Mouse (Mus musculus) embryonic stem cell, embryonic (primary cell): ENCODE results near the gene BC049762.

Source experiments
- CTCF ChIA-PET, 4 experiments: fragments of 300-600 bp in 2 of 4; fragments of 350-600 bp in 2 of 4; sonication (Branson Sonifier 250); formaldehyde crosslinking; loops; one replicate each; lab custom pipeline; 2022; ENCODE audit warnings: inconsistent platforms in 2 of 4; lab: Charles Lee
- POLR2A ChIA-PET, 4 experiments: fragments of 300-600 bp in 2 of 4; fragments of 350-600 bp in 2 of 4; sonication (Branson Sonifier 250); formaldehyde crosslinking; loops; one replicate each; lab custom pipeline; 2022; ENCODE audit warnings: antibody characterized with exemption in 4 of 4, inconsistent platforms in 1 of 4; lab: Charles Lee

Gene BC049762

DNA sequence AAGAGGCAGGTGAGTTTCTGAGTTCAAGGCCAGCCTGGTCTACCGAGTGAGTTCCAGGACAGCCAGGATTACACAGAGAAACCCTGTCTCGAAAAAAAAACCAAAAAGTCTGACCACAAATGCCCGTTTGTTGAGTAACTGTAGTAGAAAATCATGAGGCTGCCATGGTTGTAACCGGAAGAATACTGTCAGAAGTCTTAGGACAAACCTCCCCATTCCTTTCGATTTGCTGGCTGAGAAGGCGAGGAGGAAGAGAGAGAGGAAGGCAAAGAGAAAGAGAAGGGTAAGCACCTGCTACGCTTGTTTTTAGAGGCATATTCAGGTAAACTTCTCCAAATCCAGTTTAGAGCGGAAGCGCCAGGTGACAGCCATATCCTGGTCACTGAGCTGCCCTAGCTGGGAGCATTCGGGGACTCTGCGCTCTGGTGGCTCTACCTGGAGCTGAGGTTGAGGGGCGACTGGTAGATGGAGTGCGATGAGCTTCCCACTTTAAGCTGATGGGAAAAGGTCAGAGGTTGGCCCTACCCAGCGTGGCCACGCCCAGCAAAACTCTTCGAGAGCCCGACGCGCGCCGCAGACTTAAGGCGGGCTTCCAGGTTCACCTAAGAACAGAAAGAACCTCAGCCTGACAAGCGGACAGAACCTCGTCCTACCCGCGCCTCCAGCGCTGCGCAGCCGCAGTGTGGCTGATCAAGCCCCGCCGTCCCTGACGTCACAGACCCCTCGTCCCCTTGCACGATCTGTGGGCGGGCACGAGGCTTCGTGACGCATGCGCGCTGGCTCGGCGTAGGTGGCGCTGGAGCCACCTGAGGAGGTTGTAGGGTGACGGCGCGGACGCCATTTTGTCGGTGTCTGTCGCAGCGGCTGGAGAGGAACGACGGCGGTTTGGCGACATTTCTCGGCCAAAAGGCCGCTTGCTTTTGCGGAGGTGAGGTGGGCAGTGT, at the start of gene BC049762:
BC049762 (minus strand) TSS at position 705 of the 944 bp plus-strand sequence.
- ChIA-PET POLR2A (interaction anchor here (0.5 to 6.2 kb wide), 48 partner anchors 8 to 506 kb away, joined by 3 to 48 read pairs (median 4); partner anchors contain the start of genes Gm12569 (in 3 of the 4), 0610009B22Rik (in 2 of the 4), Col23a1 (in 2 of the 4) and Hnrnpab (in 2 of the 4)), CTCF (interaction anchor here in 2 of 4 experiments (0.7 to 1.8 kb wide), 6 partner anchors 27 to 323 kb away, joined by 3 to 11 read pairs (median 6); partner anchors contain the start of gene Col23a1 (in 2 of the 2))

DNA sequence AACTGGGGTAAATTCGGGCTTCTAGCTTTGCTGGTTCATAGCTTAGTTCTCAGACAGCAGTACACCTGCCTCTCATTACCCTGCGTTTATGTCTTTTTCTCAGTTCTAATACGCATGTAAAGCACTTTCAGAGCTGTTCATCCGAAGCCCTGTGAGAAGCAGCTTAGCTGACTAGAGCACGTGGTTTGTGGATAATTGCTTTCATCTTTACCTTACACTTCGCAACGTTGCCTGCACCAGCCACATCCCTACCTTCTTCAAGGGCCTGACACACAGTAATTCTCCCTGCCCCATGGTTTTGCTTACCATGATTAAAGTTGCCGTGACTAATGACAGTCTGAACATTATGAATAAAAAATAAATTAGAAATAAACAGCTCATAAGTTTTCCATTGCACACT, 49.0 kb upstream of the BC049762 start:
- POLR2A ChIA-PET, result interaction anchor here in 1 of 4 experiments (0.7 kb wide), 1 partner anchor 20 kb away, joined by 3 read pairs; no protein-coding TSS in a partner anchor
- CTCF ChIA-PET, result no interaction called here

DNA sequence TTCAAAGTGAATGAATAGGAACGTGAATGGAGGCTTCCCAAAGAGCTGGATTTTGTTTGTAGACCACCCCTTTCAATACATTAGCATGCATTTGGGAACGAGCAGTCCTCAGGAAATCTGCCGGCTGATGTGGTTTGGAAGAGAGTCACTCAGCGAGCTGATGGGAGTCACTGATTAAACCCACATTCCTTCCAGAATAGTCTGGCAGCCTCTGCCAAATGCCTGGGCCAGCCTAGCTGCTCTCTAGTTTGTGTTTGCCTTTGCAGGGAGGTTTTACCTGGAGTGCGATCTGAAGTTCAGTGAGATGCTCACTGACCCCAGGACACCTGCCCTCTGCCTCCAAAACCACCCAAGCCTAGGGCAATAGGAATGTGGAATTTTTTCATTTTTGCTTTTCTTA, 45.5 kb upstream of the BC049762 start:
- ChIA-PET CTCF (interaction anchor here in 3 of 4 experiments (0.6 to 1.5 kb wide), 3 partner anchors 18 to 543 kb away, joined by 3 to 15 read pairs (median 5); partner anchors contain the start of gene Col23a1 (in 1 of the 3)), POLR2A (interaction anchor here in 2 of 4 experiments (0.6 kb wide), 2 partner anchors 85 to 208 kb away, joined by 3 to 5 read pairs; no protein-coding TSS in a partner anchor)

DNA sequence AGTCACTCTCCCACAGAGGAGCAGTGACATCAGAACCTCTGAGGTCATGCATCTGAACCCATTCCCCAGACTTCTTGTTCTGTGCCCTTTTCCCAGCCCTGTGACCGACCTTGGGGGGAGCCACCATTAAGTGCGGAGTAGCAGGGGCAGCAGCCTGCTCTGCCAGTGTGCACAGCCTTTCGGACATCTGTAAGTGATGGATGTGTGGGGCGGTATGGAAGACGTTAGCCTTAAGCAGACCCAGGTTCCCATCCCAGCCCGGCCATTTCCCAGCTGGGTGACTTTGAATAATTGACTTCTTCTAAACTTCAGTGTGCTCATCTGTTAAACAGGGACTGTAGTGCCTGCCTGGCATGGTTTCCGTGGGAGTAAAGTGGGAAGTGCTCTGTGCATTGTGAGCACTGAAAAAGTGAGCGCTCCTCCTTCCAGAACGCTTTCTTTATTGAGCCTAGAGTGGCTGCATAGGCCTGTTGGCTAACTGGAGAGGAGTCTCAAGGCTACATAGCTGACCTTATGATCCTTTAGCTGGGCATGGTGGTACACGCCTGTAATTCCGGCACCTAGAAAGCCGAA, 41.2 kb upstream of the BC049762 start:
- CTCF ChIA-PET, result no interaction called here
- POLR2A ChIA-PET, result no interaction called here

DNA sequence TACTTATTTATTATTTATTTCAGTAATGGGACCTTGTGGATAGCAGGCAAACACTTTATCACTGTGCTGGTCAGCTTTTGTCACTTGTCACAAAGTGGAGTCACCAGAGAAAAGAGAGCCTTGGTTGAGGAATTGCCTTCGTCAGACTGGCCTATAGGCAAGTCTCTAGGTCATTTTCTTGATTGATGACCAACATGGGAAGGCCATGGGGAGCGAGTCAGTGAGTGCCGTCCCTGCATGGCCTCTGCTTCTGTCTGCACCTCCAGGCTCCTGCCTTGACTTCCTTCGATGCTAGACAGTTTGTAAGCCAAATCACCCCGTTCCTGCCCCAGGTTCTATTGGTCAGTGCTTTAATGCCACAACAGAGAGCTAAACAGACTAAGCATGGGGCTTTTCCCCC, 39.5 kb upstream of the BC049762 start:
- CTCF ChIA-PET, result no interaction called here
- POLR2A ChIA-PET, result no interaction called here

DNA sequence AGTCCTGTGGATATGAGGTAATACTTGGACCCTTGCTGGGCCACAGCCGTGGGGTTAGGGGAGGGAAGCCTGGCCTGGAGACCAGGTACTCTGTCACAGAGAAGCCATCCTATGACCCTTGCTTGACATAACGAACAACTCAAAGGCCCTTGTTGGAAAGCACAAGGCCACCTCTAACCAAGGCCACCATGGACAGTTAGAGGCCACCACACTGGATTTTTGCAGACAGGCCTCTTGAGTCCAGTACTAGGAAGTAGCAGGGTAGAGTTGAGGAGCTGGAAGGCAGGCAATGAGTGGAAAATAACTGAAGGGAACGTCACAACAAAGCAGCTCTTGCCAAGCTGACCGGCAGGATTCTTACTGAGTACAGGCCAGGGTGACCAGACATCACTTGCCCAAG, 35.8 kb upstream of the BC049762 start:
- CTCF ChIA-PET, result no interaction called here
- POLR2A ChIA-PET, result interaction anchor here in 1 of 4 experiments (1.5 kb wide), 1 partner anchor 228 kb away, joined by 3 read pairs; no protein-coding TSS in a partner anchor

DNA sequence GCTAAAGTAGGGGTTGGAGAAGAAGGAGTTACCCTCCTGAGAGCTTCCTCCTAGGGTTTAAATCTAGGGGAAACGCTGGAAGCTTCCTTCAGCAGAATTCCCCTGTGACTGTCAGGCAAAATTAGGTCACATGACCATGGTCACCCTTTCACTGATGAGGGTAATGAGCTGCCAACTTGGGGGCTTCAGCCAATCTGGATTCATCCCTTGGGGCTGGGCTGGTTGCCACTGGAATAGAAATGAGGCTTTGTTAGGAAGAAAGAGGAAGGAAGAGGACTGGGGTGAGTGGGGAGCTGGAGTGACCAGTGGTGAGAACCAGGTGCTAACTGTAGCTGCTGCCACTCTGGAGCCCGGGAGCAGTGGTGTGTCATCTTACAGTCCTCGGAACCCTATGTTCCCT, 32.9 kb upstream of the BC049762 start:
- ChIA-PET CTCF (interaction anchor here in 2 of 4 experiments (0.5 to 0.7 kb wide), 2 partner anchors 244 to 538 kb away, joined by 3 read pairs; no protein-coding TSS in a partner anchor), POLR2A (no interaction called here)

DNA sequence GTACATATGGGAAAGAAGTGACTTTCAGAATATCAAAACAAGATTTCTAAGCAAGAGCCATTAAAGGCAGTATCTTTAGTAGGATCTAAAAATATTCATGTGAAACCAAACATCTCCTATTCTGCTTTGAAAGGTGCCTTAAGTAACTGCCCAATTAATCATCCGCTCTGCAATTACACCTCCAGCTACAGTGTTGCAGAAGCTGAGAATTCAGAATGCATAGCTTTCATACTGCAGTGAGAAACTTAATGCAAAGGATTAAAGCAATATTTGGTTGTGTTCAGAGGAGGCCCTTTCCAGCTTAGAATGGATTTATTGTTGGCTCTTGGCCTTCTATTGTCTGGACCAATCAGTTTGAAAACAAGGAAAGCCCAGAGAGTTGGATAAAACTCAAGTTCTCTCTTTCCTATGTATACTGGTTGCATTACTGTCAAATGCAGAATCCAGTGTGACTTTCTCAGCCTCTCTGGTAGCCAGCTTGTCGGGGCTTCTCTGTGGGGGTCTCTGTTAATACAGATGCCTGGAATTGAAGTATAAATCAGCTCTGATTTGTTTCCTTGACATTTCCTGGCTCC, 31.2 kb upstream of the BC049762 start:
- CTCF ChIA-PET, result no interaction called here
- POLR2A ChIA-PET, result no interaction called here

DNA sequence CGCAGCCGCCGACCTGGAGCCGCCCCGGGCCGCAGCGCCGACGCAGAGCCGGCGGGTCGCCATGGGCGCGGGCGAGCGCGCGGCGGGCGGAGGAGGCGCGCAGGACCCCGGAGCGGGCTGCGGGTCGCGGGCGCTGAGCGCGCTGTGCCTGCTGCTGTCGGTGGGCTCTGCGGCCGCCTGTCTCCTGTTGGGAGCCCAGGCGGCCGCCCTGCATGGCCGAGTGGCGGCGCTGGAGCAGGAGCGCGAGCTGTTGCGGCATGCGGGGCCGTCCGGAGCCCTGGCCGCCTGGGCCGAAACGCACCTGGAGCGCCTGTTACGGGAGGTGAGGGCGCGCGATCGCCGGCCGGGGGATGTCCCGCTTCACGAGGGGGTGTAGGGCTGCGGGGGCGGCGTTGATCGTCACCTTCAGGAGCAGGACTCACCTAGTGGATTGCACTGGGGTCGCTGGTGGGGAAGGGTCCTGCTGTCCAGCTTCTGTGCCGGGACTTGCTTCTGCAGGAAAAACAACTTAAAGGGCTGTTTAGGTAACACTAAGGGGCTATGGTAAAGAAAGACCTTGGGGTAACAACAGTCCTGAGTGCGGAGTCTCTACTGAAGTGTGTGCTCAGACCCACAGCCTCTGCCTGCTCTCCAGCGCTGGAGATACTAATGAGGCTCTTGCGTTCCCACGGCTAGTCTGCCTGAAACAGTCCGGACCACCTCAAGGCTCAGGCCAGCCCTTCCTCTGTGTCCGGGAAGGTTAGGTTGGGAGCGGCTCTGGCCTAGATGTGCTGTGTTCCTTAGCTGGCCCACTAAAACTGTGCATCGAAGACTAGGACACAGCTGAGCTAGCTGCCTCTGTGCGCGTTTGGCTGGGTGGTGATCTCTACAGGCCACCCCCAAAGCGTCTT, 27.5 kb upstream of the BC049762 start:
- ChIA-PET POLR2A (interaction anchor here in 3 of 4 experiments (0.6 to 2.2 kb wide), 20 partner anchors 9 to 930 kb away, joined by 3 to 13 read pairs (median 5); partner anchors contain the start of genes 0610009B22Rik (in 2 of the 3), BC049762 (in 2 of the 3), Hnrnpab (in 1 of the 3) and Phykpl (in 1 of the 3)), CTCF (interaction anchor here (0.6 to 3.7 kb wide), 46 partner anchors 10 to 1015 kb away, joined by 3 to 51 read pairs (median 5); partner anchors contain the start of genes BC049762 (in 2 of the 4), Phykpl (in 2 of the 4), 0610009B22Rik (in 1 of the 4) and Grm6 (in 1 of the 4))

DNA sequence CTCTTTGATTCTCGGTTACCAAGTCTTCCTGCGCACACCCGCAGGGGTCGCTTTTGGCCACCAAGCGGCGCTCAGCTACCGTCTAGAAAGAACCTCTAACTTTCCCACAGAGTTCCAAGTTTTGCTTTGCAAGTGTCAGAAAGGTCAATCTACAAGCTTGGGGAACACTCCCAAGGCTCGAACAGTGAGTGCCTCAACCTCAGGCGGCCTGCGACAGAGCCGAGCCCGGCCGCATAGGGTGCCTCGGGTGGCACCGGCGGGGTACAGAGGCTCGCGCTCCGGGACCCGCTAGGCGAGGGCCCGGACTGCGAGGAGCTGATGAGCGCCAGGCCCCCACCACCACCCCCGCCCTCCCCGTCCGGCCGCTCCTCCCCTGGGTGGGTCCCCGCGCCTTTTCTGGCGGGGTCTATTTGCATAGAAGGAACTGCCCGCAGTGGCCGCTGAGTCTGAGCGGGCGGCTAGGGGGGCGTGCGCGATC, 26.8 kb upstream of the BC049762 start, which contains the start of gene Col23a1:
Col23a1 (plus strand) TSS at position 357 of the 478 bp plus-strand sequence.
- POLR2A ChIA-PET, result interaction anchor here in 3 of 4 experiments (0.6 to 2.2 kb wide), 20 partner anchors 9 to 930 kb away, joined by 3 to 13 read pairs (median 5); partner anchors contain the start of genes 0610009B22Rik (in 2 of the 3), BC049762 (in 2 of the 3), Hnrnpab (in 1 of the 3) and Phykpl (in 1 of the 3)
- CTCF ChIA-PET, result interaction anchor here (0.6 to 3.7 kb wide), 46 partner anchors 10 to 931 kb away, joined by 3 to 51 read pairs (median 5); partner anchors contain the start of genes BC049762 (in 2 of the 4), Phykpl (in 2 of the 4), 0610009B22Rik (in 1 of the 4) and Grm6 (in 1 of the 4)

DNA sequence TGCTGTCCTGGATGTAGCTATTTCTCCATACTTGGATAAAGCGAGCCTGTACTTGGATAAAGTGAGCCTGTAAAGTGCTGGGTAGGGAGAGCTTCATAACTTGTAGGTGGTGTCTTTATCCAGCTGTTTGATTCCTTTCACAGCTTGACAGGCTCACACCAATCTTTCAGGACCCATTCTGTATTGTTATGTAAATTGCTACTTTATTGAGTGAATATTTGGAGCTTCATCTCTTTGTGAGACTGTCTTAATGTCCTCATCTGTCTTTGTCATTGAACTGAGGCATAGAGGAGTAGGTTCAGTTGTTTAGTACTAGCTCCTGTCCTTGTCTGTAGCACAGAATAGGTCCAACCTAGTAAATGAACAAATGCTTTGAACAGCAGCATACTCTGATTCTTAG, 11.6 kb upstream of the BC049762 start:
- POLR2A ChIA-PET, result interaction anchor here in 3 of 4 experiments (0.6 to 5.2 kb wide), 14 partner anchors 7 to 412 kb away, joined by 3 to 48 read pairs (median 4); partner anchors contain the start of genes BC049762 (in 2 of the 3), Clk4 (in 1 of the 3), Col23a1 (in 1 of the 3) and Hnrnpab (in 1 of the 3)
- CTCF ChIA-PET, result interaction anchor here in 3 of 4 experiments (0.5 to 1.5 kb wide), 5 partner anchors 9 to 265 kb away, joined by 3 to 6 read pairs (median 3); partner anchors contain the start of gene Col23a1 (in 1 of the 3)

DNA sequence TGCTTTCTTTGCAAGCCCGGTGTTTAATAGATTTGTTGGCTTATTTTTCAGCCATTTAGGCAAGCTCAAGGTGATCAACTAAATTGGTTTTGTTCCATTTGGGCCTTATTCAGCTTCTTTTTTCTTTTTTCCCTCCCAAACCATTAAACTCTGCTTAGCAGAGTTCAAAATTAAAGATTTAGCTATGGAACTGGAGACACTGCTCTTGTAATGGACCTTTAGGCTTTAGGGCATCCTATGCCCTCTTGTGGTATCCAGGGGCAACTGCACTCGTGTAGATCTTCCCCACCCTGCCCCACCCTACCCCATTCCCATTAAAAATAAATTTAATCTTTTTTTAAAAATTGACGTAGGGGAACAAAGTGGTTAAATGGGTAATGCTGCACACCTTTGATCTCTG, 2.5 kb upstream of the BC049762 start:
- ChIA-PET POLR2A (interaction anchor here in 3 of 4 experiments (0.7 to 6.2 kb wide), 23 partner anchors 9 to 438 kb away, joined by 3 to 48 read pairs (median 5); partner anchors contain the start of genes Gm12569 (in 2 of the 3), Hnrnpab (in 2 of the 3), Col23a1 (in 1 of the 3) and Zfp2 (in 1 of the 3)), CTCF (interaction anchor here (0.8 to 2.5 kb wide), 10 partner anchors 9 to 350 kb away, joined by 3 to 12 read pairs (median 4); partner anchors contain the start of genes Col23a1 (in 1 of the 4) and Zfp2 (in 1 of the 4))

DNA sequence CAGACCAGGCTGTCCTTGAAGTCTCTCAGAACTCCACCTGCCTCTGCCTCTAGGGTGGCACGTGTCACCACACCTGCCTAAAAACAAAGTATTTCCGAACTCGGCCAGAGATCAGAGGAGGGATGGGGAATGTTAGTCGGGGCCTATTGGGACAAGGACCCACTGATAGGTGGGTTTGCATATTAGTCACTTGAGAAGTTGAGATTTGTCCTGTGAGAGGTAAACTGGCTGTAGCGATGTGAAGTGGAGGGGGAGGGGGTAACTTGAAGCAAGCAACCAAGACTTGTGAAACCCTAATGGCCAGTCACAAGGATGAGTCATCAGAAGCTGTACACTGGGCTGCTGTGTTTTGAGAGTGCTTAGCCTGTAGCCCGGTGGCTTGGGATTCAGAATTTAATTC, 1.5 kb upstream of the BC049762 start:
- ChIA-PET POLR2A (interaction anchor here (0.6 to 6.2 kb wide), 42 partner anchors 9 to 953 kb away, joined by 3 to 48 read pairs (median 5); partner anchors contain the start of genes Col23a1 (in 2 of the 4), Gm12569 (in 2 of the 4), Zfp2 (in 2 of the 4) and 0610009B22Rik (in 1 of the 4)), CTCF (interaction anchor here (0.6 to 2.5 kb wide), 9 partner anchors 25 to 1924 kb away, joined by 3 to 11 read pairs (median 5); partner anchors contain the start of gene Col23a1 (in 2 of the 4))

DNA sequence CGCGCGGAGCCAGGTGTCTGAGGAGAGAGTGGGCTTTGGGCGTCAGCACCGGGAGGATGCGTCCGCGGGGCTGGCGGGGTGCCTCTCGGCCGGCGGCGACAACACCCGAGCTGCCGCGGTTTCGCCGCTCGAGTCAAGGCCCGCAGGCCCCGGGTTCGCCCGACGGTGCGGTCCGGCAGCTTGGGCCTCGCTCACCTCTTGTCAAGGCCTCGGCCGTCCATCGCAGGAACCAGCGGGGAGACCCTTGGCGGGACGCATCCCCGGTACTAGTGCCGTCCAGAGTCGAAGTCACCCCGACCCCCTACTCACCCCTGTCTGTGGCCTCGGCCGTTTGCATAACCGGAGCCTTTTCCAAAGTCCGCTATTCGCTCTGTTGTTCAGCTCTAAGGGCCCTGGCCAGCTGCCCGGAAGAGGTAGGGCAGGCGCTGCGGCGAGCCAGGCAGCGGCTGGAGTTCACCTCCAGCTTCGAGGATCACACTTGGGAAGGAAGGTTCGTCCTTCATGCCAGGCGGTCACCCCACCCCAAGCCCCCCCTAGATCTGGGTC, 513 bp upstream of the BC049762 start:
- ChIA-PET POLR2A (interaction anchor here in 3 of 4 experiments (0.6 to 6.2 kb wide), 49 partner anchors 9 to 505 kb away, joined by 3 to 48 read pairs (median 4); partner anchors contain the start of genes Gm12569 (in 3 of the 3), Col23a1 (in 2 of the 3), Hnrnpab (in 2 of the 3) and Phykpl (in 2 of the 3)), CTCF (interaction anchor here (0.6 to 2.5 kb wide), 11 partner anchors 26 to 377 kb away, joined by 3 to 11 read pairs (median 5); partner anchors contain the start of gene Col23a1 (in 3 of the 4))

DNA sequence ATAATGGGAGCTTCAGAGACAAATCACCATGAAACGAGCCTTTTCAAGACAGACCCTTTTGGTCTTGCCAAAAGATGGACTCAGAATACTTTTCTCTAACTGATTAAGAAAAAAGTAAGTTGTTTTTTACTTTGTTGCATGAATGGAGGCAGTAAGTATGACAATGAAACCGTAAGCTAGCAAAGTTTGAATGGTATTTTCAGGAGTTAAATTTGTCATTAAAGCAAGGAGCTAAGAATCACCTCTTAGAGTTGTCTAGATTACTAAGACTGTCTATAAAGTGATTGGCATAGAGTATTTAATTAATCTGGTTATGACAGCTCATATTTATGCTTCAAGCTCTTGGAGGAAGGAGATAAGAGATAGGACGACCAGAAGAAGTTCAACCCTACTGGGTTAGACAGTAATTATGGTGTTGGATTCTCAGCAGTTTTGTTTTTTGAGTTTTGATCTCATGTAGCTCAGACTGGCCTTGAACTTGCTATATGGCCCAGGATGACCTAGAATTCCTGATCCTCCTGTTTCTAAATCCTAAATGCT, 1.1 kb downstream of the BC049762 start, which contains the start of gene Clk4:
Clk4 (plus strand) TSS at position 51 of the 540 bp plus-strand sequence.
- POLR2A ChIA-PET, result interaction anchor here in 3 of 4 experiments (0.5 to 6.2 kb wide), 11 partner anchors 9 to 346 kb away, joined by 3 to 48 read pairs (median 3); partner anchors contain the start of genes Gm12569 (in 2 of the 3), Phykpl (in 1 of the 3) and Zfp2 (in 1 of the 3)
- CTCF ChIA-PET, result interaction anchor here in 1 of 4 experiments (0.7 kb wide), 1 partner anchor 61 kb away, joined by 4 read pairs; no protein-coding TSS in a partner anchor
